Mouse (Mus musculus) limb, embryonic 14.5 days (tissue): ENCODE results near the gene Lhfpl5. TPM values are rescaled to one million over a fixed set of nuclear protein-coding genes. Genes with fewer than 3 reads are reported as not detected.

Source experiments
- ATAC-seq: fragments of 200-750 bp; cut with Nextera tagmentation; 2 replicates; pipeline ENCODE4 v1.8.0; 2017; ENCODE audit warnings: low read depth, moderate number of reproducible peaks, moderate TSS enrichment; ENCODE audit not compliant: low FRiP score
- DNase-seq: peaks from one replicate; pipeline ENCODE4 v3.0.0-alpha.2; 2015; ENCODE audit warnings: low spot score
- H3K27ac ChIP-seq: fragments of 300-500 bp; sonication (generic); replicated peaks from 2 replicates; pipeline ENCODE4 v1.5.1; 2014; ENCODE audit warnings: low read depth, mild to moderate bottlenecking, low read length, moderate library complexity, mixed read lengths
- H3K27me3 ChIP-seq: fragments of 300-500 bp; sonication (generic); 2 replicates; pipeline ENCODE4 v1.6.1; 2014; ENCODE audit warnings: low read length, mixed read lengths; ENCODE audit not compliant: control insufficient read depth, insufficient read depth
- H3K36me3 ChIP-seq: fragments of 300-500 bp; sonication (generic); 2 replicates; pipeline ENCODE4 v1.6.1; 2014; ENCODE audit warnings: mild to moderate bottlenecking, low read length, moderate library complexity, mixed read lengths; ENCODE audit not compliant: control insufficient read depth, insufficient read depth
- H3K4me1 ChIP-seq: fragments of 300-500 bp; sonication (generic); 2 replicates; pipeline ENCODE4 v1.6.1; 2014; ENCODE audit warnings: antibody characterized with exemption, low read length, mixed read lengths; ENCODE audit not compliant: control insufficient read depth, insufficient read depth
- H3K4me2 ChIP-seq: fragments of 300-500 bp; sonication (generic); replicated peaks from 2 replicates; pipeline ENCODE4 v1.6.1; 2014; ENCODE audit warnings: low read depth, mild to moderate bottlenecking, low read length, moderate library complexity; ENCODE audit not compliant: severe bottlenecking
- H3K4me3 ChIP-seq: fragments of 300-500 bp; sonication (generic); replicated peaks from 2 replicates; pipeline ENCODE4 v1.5.1; 2014; ENCODE audit warnings: low read length
- H3K9ac ChIP-seq: fragments of 300-500 bp; sonication (generic); 2 replicates; pipeline ENCODE4 v1.6.1; 2014; ENCODE audit warnings: mild to moderate bottlenecking, low read depth, low read length, moderate library complexity; ENCODE audit not compliant: severe bottlenecking
- H3K9me3 ChIP-seq: fragments of 300-500 bp; sonication (generic); 2 replicates; pipeline ENCODE4 v1.6.1; 2016; ENCODE audit warnings: low read length; ENCODE audit not compliant: control insufficient read depth
- POLR2A ChIP-seq: fragments of 200-500 bp; IDR thresholded peaks from 2 replicates; pipeline ENCODE4 v1.8.0; 2012; ENCODE audit warnings: inconsistent platforms, mild to moderate bottlenecking, moderate library complexity, borderline replicate concordance; ENCODE audit not compliant: insufficient read depth, insufficient read length; ENCODE audit errors: extremely low read depth
- WGBS: fragments of 180-500 bp; shearing (Covaris S2); extraction: QIAGEN DNeasy Blood & Tissue Kit; methylation state at CpG from one replicate; pipeline ENCODE4 v1.1.7; 2014; 5-methylcytosine and 5-hydroxymethylcytosine counted together
- polyA plus RNA-seq, 2 experiments: library from polyadenylated mRNA; depleted of rRNA in 1 of 2; stranded (reverse) in 1 of 2; unstranded in 1 of 2; fragments of >200 nt; fragmentation: Nextera tagmentation in 1 of 2; extraction: Ambion mirVana in 1 of 2; gene quantifications; 2 replicates each; pipeline versions ENCODE4 v1.2.1 to v1.2.3; 2012 to 2014

Gene Lhfpl5
- polyA plus RNA-seq, 2 experiments, result 0.05 to 0.17 TPM

GRCm38 (mm10) chr17:28609543-28609942, 34.1 kb downstream of the Lhfpl5 start:
- H3K27me3 ChIP-seq, result no peaks in the 10 kb centered on the region
- H3K4me1 ChIP-seq, result no peaks in the 10 kb centered on the region
- H3K36me3 ChIP-seq, result peaks cover 46% of the 10 kb centered on the region
- H3K4me2 ChIP-seq, result no peak overlapping the region
- no peak overlapping the region for H3K9ac ChIP-seq
- no peaks in the 10 kb centered on the region for H3K9me3 ChIP-seq
- no peak for ATAC-seq
- DNase-seq, result no peak
- H3K27ac ChIP-seq, result no peak overlapping the region
- WGBS, result 83% methylated on average over 3 of the region's 3 CpGs
- TF ChIP-seq POLR2A, result no peak
- H3K4me3 ChIP-seq, result no peak overlapping the region

- no peak overlapping the region for H3K4me2 ChIP-seq
- H3K9me3 ChIP-seq, result no peaks in the 10 kb centered on the region
- no peak overlapping the region for H3K27ac ChIP-seq
- WGBS, result 90% methylated on average over 2 of the region's 2 CpGs
- no peak overlapping the region for H3K9ac ChIP-seq
- TF ChIP-seq POLR2A, result no peak
- no peak overlapping the region for H3K4me3 ChIP-seq
- peaks cover 30% of the 10 kb centered on the region for H3K36me3 ChIP-seq
- no peaks in the 10 kb centered on the region for H3K27me3 ChIP-seq
- ATAC-seq, result no peak
- DNase-seq, result no peak
- no peaks in the 10 kb centered on the region for H3K4me1 ChIP-seq
Measured at GRCm38 (mm10) chr17:28612603-28613002, 37.2 kb downstream of the Lhfpl5 start.

DNA sequence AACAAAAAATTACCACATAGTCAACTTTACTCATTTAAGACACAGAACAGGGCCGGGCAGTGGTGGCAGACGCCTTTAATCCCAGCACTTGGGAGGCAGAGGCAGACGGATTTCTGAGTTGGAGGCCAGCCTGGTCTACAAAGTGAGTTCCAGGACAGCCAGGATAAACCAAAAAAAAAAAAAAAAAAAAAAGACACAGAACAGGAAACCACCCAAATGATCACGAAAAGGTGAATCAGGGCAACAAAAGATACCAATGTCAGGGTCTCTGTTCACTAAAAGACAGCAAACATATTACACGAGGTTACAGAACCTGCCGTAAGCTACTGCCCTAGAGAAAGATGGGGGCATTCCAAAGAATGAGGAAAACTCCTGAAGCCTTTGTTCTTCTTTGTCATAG, 37.7 kb downstream of the Lhfpl5 start:
- no peak for TF ChIP-seq POLR2A
- no peak overlapping the region for H3K9ac ChIP-seq
- no peak overlapping the region for H3K27ac ChIP-seq
- no peaks in the 10 kb centered on the region for H3K4me1 ChIP-seq
- peaks cover 26% of the 10 kb centered on the region for H3K36me3 ChIP-seq
- no peaks in the 10 kb centered on the region for H3K27me3 ChIP-seq
- no peak for DNase-seq
- no peak for ATAC-seq
- no peaks in the 10 kb centered on the region for H3K9me3 ChIP-seq
- no peak overlapping the region for H3K4me3 ChIP-seq
- no peak overlapping the region for H3K4me2 ChIP-seq
- 87% methylated on average over 6 of the region's 6 CpGs for WGBS

DNA sequence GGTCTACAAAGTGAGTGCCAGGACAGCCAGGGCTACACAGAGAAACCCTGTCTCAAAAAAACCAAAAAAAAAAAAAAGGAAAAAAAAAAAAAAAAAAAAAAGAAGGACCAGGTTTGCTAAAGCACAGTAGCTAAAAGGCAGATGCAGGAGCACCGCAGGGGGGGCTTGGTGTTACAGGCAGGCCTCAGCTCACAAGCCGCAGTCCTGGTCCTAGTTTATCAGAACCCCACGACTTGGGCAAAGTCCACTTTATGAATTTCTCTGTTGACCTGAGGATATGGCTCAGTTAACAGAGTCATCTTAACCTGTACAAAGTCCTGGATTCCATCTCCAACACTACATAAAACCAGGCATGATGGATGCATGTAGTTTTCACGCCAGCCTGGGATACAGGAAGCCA, 39.9 kb downstream of the Lhfpl5 start:
- ATAC-seq (no peak), DNase-seq (no peak)
- H3K4me3 ChIP-seq, result no peak overlapping the region
- H3K36me3 ChIP-seq, result peaks cover 36% of the 10 kb centered on the region
- TF ChIP-seq POLR2A, result no peak
- no peak overlapping the region for H3K4me2 ChIP-seq
- H3K27me3 ChIP-seq, result no peaks in the 10 kb centered on the region
- 95% methylated on average over 4 of the region's 4 CpGs for WGBS
- H3K4me1 ChIP-seq, result no peaks in the 10 kb centered on the region
- H3K9ac ChIP-seq, result no peak overlapping the region
- H3K9me3 ChIP-seq, result no peaks in the 10 kb centered on the region
- H3K27ac ChIP-seq, result no peak overlapping the region

DNA sequence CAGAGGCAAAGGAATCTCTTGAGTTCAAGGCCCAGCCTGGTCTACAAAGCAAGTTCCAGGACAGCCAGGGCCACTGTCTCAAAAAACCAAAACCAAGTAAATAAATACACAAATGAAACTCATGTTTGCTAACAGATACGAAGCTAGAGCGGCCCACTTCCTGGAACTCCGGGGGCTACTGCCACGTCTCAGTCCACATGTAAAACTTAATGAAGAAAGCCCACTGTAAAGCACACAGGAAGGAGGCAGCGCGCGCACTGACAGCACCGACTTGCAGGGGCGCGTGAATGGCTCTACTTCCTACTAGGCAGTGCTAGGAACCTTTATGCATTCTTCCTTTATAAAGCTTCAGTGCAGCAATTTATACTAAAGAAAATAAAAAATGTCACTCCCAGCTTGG, 42.2 kb downstream of the Lhfpl5 start:
- Histone ChIP-seq H3K27me3 (no peaks in the 10 kb centered on the region), H3K4me1 (peaks cover 10% of the 10 kb centered on the region), H3K27ac (no peak overlapping the region), H3K4me3 (no peak overlapping the region), H3K4me2 (no peak overlapping the region), H3K36me3 (peaks cover 35% of the 10 kb centered on the region), H3K9ac (no peak overlapping the region), H3K9me3 (no peaks in the 10 kb centered on the region)
- DNase-seq, result no peak
- ATAC-seq, result no peak
- TF ChIP-seq POLR2A, result no peak
- 81% methylated on average over 10 of the region's 10 CpGs for WGBS

DNA sequence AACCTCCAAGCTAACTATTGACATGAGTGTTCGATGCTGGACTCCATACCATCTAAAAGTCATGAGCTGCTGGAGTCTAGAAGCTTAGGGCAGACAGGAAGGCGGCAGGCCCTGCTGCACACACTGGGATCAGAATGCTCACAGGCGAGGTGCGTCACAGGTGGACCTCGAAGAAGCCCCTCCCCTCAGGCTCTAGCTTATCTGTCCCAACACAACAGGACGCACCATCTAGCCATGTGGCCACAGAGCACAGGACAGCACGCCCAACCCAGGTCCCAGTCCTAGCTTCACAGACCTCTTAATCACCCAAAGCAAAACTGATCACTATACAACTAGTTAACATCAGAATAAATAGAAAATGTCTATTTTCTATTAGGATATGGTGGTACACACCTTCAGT, 42.7 kb downstream of the Lhfpl5 start:
- TF ChIP-seq POLR2A, result no peak
- H3K36me3 ChIP-seq, result peaks cover 32% of the 10 kb centered on the region
- no peak for DNase-seq
- peaks cover 11% of the 10 kb centered on the region for H3K4me1 ChIP-seq
- H3K9me3 ChIP-seq, result no peaks in the 10 kb centered on the region
- no peak overlapping the region for H3K27ac ChIP-seq
- no peak for ATAC-seq
- 87% methylated on average over 7 of the region's 7 CpGs for WGBS
- no peaks in the 10 kb centered on the region for H3K27me3 ChIP-seq
- no peak overlapping the region for H3K9ac ChIP-seq
- H3K4me3 ChIP-seq, result no peak overlapping the region
- no peak overlapping the region for H3K4me2 ChIP-seq
